Mouse (Mus musculus) olfactory bulb, adult 2 months (tissue): ENCODE results near the gene Bco2.

ENCODE experiments used
- CTCF ChIP-seq: fragments of 200-500 bp; IDR thresholded peaks from 2 replicates; pipeline ENCODE4 v1.5.1; 2012; ENCODE audit warnings: low read depth, mild to moderate bottlenecking, low read length, moderate library complexity; ENCODE audit not compliant: insufficient read depth
- POLR2A ChIP-seq: fragments of 200-500 bp; IDR thresholded peaks from 2 replicates; pipeline ENCODE4 v1.6.1; 2012; ENCODE audit warnings: mild to moderate bottlenecking, low read depth, low read length, moderate library complexity; ENCODE audit not compliant: insufficient read depth

DNA sequence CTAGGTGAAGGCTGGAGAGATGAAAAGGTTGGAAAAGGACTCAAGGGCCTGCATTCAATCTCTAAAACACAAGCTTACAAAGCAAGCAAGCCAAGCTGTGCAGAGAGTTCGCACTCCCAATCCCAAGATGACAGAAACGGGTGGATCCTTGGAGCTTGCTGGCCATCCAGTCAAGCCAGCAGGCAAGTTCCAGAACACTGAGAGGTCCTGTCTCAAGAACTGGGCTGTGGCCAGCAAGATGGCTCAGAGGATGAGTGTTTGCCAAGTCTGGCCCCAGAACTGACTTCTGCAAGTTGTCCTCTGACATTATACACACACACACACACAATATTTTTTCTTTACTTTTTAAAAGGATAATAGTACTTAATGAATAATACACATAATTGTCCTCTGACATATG lies 12.9 kb upstream of the Bco2 start:
- TF ChIP-seq POLR2A (no peak), CTCF (no peak)
